Comparison of ENCODE assay signal across 15 mouse cellular contexts in genomic region chr7:49981511-49982227, GRCm38 (mm10). TPM values are rescaled to one million over a fixed set of nuclear protein-coding genes. Genes with fewer than 3 reads are reported as not detected.
DNase-seq lines count a peak whose midpoint lies in the region; ATAC-seq and TF ChIP-seq lines count a peak whose summit lies in the region.
"Had no signal": no experiment of that assay in that cellular context is flagged by ENCODE, and none has a peak within 500 bp of the region (broad histone marks: within the 10 kb centered on the region; RNA-seq: fewer than 3 reads in every experiment).

No protein-coding gene starts in this region.

- 4% methylated on average over 9 of the region's 9 CpGs for WGBS in forebrain, embryonic 12.5 days
- 16% methylated on average over 9 of the region's 9 CpGs for WGBS in midbrain, postnatal 0 days

- no peak overlapping the region for H3K4me2 ChIP-seq in forebrain, embryonic 12.5 days
- H3K4me2 ChIP-seq in midbrain, postnatal 0 days (ENCODE audit: low read depth, low read length, poor library complexity, severe bottlenecking), result no peak overlapping the region

- ATAC-seq in forebrain, embryonic 12.5 days (ENCODE audit: low FRiP score), result peak; percentile 76
- ATAC-seq in midbrain, postnatal 0 days (ENCODE audit: low FRiP score), result no peak
- ATAC-seq: inflammation-experienced regulatory T-cells, adult 6 months had no signal

- no peaks in the 10 kb centered on the region for H3K36me3 ChIP-seq in forebrain, embryonic 12.5 days (replicated peaks)
- H3K36me3 ChIP-seq in midbrain, postnatal 0 days (ENCODE audit: insufficient read depth, low read length), result no peaks in the 10 kb centered on the region

- H3K4me1 ChIP-seq in forebrain, embryonic 12.5 days, result peaks cover 19% of the 10 kb centered on the region
- no peaks in the 10 kb centered on the region for H3K4me1 ChIP-seq in midbrain, postnatal 0 days (ENCODE audit: insufficient read depth, low read length)

- DNase-seq in layer of hippocampus, adult 2 months (ENCODE audit: low spot score in 2 of 2), result no peak
- no peak for DNase-seq in layer of hippocampus, adult 9-11 months
- peak; percentile 70 for DNase-seq in R1 (ENCODE audit: low read depth, low spot score)
- DNase-seq in midbrain, postnatal 0 days (ENCODE audit: low spot score), result peak; percentile 21
- DNase-seq in spleen, postnatal 4 days (ENCODE audit: low spot score in 2 of 2), result no peak
- no peak for DNase-seq in layer of hippocampus, adult 11-12 months (ENCODE audit: low spot score)
- DNase-seq: adrenal gland, postnatal 10 days; cerebellum, adult 18-20 months; gastrocnemius, postnatal 36 days; heart, postnatal 10 days; left cerebral cortex, postnatal 4 days; lung, postnatal 14 days; thymus, postnatal 14 days had no signal

- no peak overlapping the region for H3K4me3 ChIP-seq in layer of hippocampus, adult 2 months
- H3K4me3 ChIP-seq in forebrain, embryonic 12.5 days (replicated peaks), result no peak overlapping the region
- H3K4me3 ChIP-seq in midbrain, postnatal 0 days (ENCODE audit: low read depth, low read length), result no peak overlapping the region

- no peaks in the 10 kb centered on the region for H3K9me3 ChIP-seq in forebrain, embryonic 12.5 days
- no peaks in the 10 kb centered on the region for H3K9me3 ChIP-seq in midbrain, postnatal 0 days (ENCODE audit: low read length)

- H3K27ac ChIP-seq in layer of hippocampus, adult 2 months, result no peak overlapping the region
- H3K27ac ChIP-seq in forebrain, embryonic 12.5 days, result no peak overlapping the region
- H3K27ac ChIP-seq in midbrain, postnatal 0 days (ENCODE audit: low read depth, low read length), result no peak overlapping the region

- peak; percentile 67 for TF ChIP-seq CTCF in layer of hippocampus, adult 2 months (conservative IDR thresholded peaks at IDR 0.05)
- peak; percentile 66 for TF ChIP-seq CTCF in midbrain, postnatal 0 days (IDR thresholded peaks at IDR 0.05)

- no peak overlapping the region for H3K9ac ChIP-seq in forebrain, embryonic 12.5 days
- H3K9ac ChIP-seq in midbrain, postnatal 0 days (replicated peaks; ENCODE audit: low read length, poor library complexity, severe bottlenecking), result no peak overlapping the region

- peaks cover 78% of the 10 kb centered on the region for H3K27me3 ChIP-seq in forebrain, embryonic 12.5 days
- H3K27me3 ChIP-seq in midbrain, postnatal 0 days (ENCODE audit: insufficient read depth, low read length), result peaks cover 3% of the 10 kb centered on the region; the same call in 1 of the 2 replicates

RNA-seq across cellular contexts. Expression of gene Nell1, which starts 7.0 kb away (rescaled TPM):
- 10 to 100 TPM; 46.2 to 51.7 TPM for total RNA-seq in layer of hippocampus, adult 2 months (2021)
- 2.1 and 2.2 TPM in 2 replicates for polyA plus RNA-seq in forebrain, embryonic 12.5 days (2016; fragmentation: Nextera tagmentation; extraction: Ambion mirVana)
- total RNA-seq in midbrain, postnatal 0 days (2014; rRNA removed), result 68.7 and 100 TPM in 2 replicates
- 55.3 and 56.9 TPM in 2 replicates for polyA plus RNA-seq in midbrain, postnatal 0 days (2015; fragmentation: Nextera tagmentation; extraction: Ambion mirVana)
- total RNA-seq: gastrocnemius, postnatal 36 days had no signal
- polyA plus RNA-seq: inflammation-experienced regulatory T-cells, adult 6 months had no signal

Comparison
In these comparisons a context has a peak if more than half of its experiments do, and no peak if none do; other contexts are left out.
1. DNase-seq: peak in R1 (single experiment) and midbrain, postnatal 0 days (single experiment); none in layer of hippocampus, adult 2 months (0 of 2), layer of hippocampus, adult 9-11 months (single experiment), spleen, postnatal 4 days (0 of 2) and layer of hippocampus, adult 11-12 months (single experiment).